Mouse (Mus musculus) ES-E14 (cell line): ENCODE results near the gene Shroom1. TPM values are rescaled to one million over a fixed set of nuclear protein-coding genes. Genes with fewer than 3 reads are reported as not detected.

Experiments used
- DNase-seq: peaks from one replicate; pipeline ENCODE4 v3.0.0-alpha.2; 2013; ENCODE audit warnings: low read depth, low spot score
- H3K27ac ChIP-seq: 2 replicates; pipeline ENCODE4 v1.5.1; 2012; ENCODE audit warnings: low read depth, mild to moderate bottlenecking, low read length, moderate library complexity, mixed read lengths; ENCODE audit not compliant: poor library complexity, insufficient read depth, severe bottlenecking
- H3K36me3 ChIP-seq: 2 replicates; pipeline ENCODE4 v1.6.1; 2012; ENCODE audit warnings: mild to moderate bottlenecking, low read length, moderate library complexity, mixed read lengths; ENCODE audit not compliant: control insufficient read depth, poor library complexity, insufficient read depth, severe bottlenecking
- H3K4me1 ChIP-seq, 2 experiments: fragments of 150-350 bp in 1 of 2; sonication (generic) in 1 of 2; 2 replicates each; pipeline ENCODE4 v1.6.1; 2012; ENCODE audit warnings: low read length in 2 of 2, mild to moderate bottlenecking in 1 of 2, mixed read lengths in 1 of 2; ENCODE audit not compliant: control insufficient read depth in 2 of 2, insufficient read depth in 2 of 2, poor library complexity in 1 of 2
- H3K4me3 ChIP-seq, 2 experiments: fragments of 150-350 bp in 1 of 2; sonication (generic) in 1 of 2; 2 replicates each; pipeline ENCODE4 v1.5.1; 2012; ENCODE audit warnings: low read length in 2 of 2, low read depth in 1 of 2, mild to moderate bottlenecking in 1 of 2, mixed read lengths in 1 of 2; ENCODE audit not compliant: insufficient read depth in 1 of 2, poor library complexity in 1 of 2, severe bottlenecking in 1 of 2
- H3K9ac ChIP-seq: 2 replicates; pipeline ENCODE4 v1.6.1; 2012; ENCODE audit warnings: low read depth, mild to moderate bottlenecking, low read length, mixed read lengths; ENCODE audit not compliant: poor library complexity, insufficient read depth, severe bottlenecking
- H3K9me3 ChIP-seq: fragments of 150-350 bp; sonication (generic); 2 replicates; pipeline ENCODE4 v1.6.1; 2012; ENCODE audit warnings: low read depth, mild to moderate bottlenecking, low read length; ENCODE audit not compliant: control insufficient read depth, insufficient read depth
- CHD2 ChIP-seq: IDR thresholded peaks from 2 replicates; pipeline ENCODE4 v1.6.1; 2014; ENCODE audit warnings: mild to moderate bottlenecking, low read depth, low read length, inconsistent platforms
- HCFC1 ChIP-seq: IDR thresholded peaks from 2 replicates; pipeline ENCODE4 v1.6.1; 2012; ENCODE audit warnings: low read length, inconsistent platforms, borderline replicate concordance; ENCODE audit not compliant: insufficient read depth
- MAFK ChIP-seq: IDR thresholded peaks from 2 replicates; pipeline ENCODE4 v1.6.1; 2014; ENCODE audit warnings: mild to moderate bottlenecking, low read depth, low read length, inconsistent platforms; ENCODE audit not compliant: insufficient read depth
- ZC3H11A ChIP-seq: IDR thresholded peaks from 2 replicates; pipeline ENCODE4 v1.6.1; 2012; ENCODE audit warnings: low read depth, mild to moderate bottlenecking, inconsistent platforms, low read length, borderline replicate concordance
- ZNF384 ChIP-seq: IDR thresholded peaks from 2 replicates; pipeline ENCODE4 v1.6.1; 2012; ENCODE audit warnings: low read depth, low read length, inconsistent platforms
- in situ Hi-C, 2 experiments: fragments of 600-800 bp; cut with MboI; formaldehyde crosslinking; loops; one replicate each; pipeline ENCODE4 v1.15.1; 2025; ENCODE audit warnings: low sequenced_read_pairs in 2 of 2, inconsistent platforms in 1 of 2; ENCODE audit not compliant: unreplicated experiment in 2 of 2
- total RNA-seq: library from RNA; depleted of rRNA; stranded (reverse); fragments of 300-350 nt; gene quantifications from 2 replicates; pipeline ENCODE4 v1.2.3, GENCODE M21; 2012

The Shroom1 gene
- total RNA-seq, 1 experiment: 1.7 TPM

DNA sequence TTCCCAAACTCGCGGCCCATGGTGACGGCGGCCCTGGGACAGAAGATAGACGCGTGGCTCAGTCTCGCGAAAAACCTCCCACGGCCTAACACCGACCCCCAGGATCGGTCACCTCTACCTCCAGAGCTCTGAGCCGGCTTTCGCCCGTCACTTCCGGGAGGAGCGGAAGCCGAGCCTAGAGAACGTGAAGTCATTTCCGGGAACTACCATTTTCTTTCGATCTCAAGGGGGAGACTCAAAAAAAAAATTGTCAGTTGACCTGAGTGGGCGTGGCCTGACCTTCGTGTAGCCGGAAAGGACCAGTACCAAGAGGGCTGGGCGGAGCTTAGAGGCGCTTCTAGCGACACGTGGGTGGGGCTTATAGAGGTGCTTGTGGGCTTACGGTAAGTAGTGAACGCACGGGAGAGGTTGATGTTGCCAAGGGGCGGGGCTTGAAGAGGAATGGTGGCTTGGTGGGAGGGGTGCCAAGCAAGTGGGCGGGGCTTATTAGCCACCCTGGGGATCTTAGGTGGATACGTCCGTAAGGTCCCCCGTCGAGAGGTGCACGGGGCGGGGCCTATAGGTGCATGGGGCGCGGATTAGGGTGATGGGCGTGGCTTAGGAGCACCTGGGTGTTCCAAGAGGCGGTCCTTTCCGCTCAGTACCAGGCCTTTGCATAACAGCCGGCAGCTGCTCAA, 26.2 kb upstream of the Shroom1 start, which contains the start of the genes Uqcrq and Gdf9:
Gene Uqcrq (minus strand): TSS at position 162 of the 677 bp plus-strand sequence.
Gene Gdf9 (plus strand): TSS at position 354 of the 677 bp plus-strand sequence.
- Histone ChIP-seq H3K4me3 (peak within 1 kb of the TSS; percentile 77 to 91), H3K4me1 (peaks cover 0 to 5% of the 10 kb centered on the region in 2 experiments; a peak in 3 of 4 replicates), H3K9me3 (no peaks in the 10 kb centered on the region), H3K9ac (peak within 1 kb of the TSS; percentile 97), H3K36me3 (peaks cover 5% of the 10 kb centered on the region), H3K27ac (peak within 1 kb of the TSS; percentile 86)
- in situ Hi-C loops: no loop called here
- DNase-seq: peak; percentile 100
- TF ChIP-seq HCFC1: peak; percentile 71; the same call in 1 of the 2 replicates
- no peak for TF ChIP-seq MAFK
- peak; percentile 97 for TF ChIP-seq ZNF384

DNA sequence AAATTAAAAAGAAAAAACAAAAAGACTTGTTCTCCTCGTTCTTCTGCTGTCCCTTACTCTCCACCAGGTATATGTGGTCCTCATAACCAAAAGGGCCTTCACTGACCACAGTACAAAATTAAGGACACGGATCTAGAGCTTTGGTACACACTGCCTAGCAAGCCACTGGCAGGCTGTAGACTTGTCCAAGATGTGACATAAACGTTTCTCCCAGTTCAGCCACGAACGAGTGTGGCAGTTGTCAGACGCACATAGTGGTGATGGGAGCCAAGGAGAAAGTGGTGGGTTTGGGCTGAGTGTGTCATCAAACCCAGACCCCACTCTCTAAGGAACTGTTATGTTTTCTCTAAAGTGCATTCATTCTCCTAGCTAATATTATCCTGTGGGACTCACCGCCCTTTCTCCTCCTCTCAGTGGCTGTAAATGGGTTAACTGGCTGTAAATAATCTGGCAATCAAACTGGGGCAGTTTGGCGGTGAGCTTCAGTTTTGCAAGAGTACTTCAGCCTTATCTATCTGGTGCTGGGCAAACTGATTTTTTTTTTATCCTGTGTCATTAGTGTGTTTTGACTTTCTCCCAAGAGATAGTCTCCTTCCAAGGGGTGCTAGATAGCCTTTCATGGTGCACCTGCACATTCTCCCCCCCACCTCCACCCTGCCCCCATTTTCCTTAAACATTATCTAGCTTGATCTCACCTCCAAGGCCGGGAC, 25.5 kb upstream of the Shroom1 start:
- TF ChIP-seq HCFC1 (no peak), ZC3H11A (no peak), CHD2 (no peak), MAFK (no peak), ZNF384 (no peak)
- Histone ChIP-seq H3K36me3 (peaks cover 5% of the 10 kb centered on the region), H3K4me3 (peak overlapping the region; percentile 46 to 72), H3K4me1 (peaks cover 0 to 11% of the 10 kb centered on the region in 2 experiments; a peak in 3 of 4 replicates), H3K9me3 (no peaks in the 10 kb centered on the region), H3K9ac (peak overlapping the region; percentile 0; the same call in 1 of the 2 replicates), H3K27ac (no peak overlapping the region; the same call in 1 of the 2 replicates)
- no peak for DNase-seq
- in situ Hi-C loops: no loop called here

- no peak overlapping the region for H3K9ac ChIP-seq
- in situ Hi-C loops: no loop called here
- H3K9me3 ChIP-seq: no peaks in the 10 kb centered on the region
- peaks cover 5% of the 10 kb centered on the region for H3K36me3 ChIP-seq
- H3K4me1 ChIP-seq: peaks cover 0 to 15% of the 10 kb centered on the region in 2 experiments; a peak in 3 of 4 replicates
- no peak overlapping the region for H3K27ac ChIP-seq
- TF ChIP-seq ZC3H11A (no peak), ZNF384 (no peak), HCFC1 (no peak), CHD2 (no peak), MAFK (no peak)
- DNase-seq: no peak
- H3K4me3 ChIP-seq: no peak overlapping the region
Measured at GRCm38 (mm10) chr11:53433057-53433456, 23.9 kb upstream of the Shroom1 start.

- in situ Hi-C loops: no loop called here
Measured at GRCm38 (mm10) chr11:53435504-53435903, 21.5 kb upstream of the Shroom1 start.

More at GRCm38 (mm10) chr11:53435504-53435903, 21.5 kb upstream of the Shroom1 start:
- Histone ChIP-seq H3K4me3 (no peak overlapping the region), H3K27ac (no peak overlapping the region), H3K9ac (no peak overlapping the region), H3K9me3 (no peaks in the 10 kb centered on the region), H3K4me1 (peaks cover 0 to 13% of the 10 kb centered on the region in 2 experiments; a peak in 3 of 4 replicates), H3K36me3 (no peaks in the 10 kb centered on the region)
- DNase-seq: no peak
- TF ChIP-seq ZC3H11A (no peak), CHD2 (no peak)
